Mouse (Mus musculus): ENCODE data around the gene Plekhm2. TPM values are rescaled to one million over a fixed set of nuclear protein-coding genes. Genes with fewer than 3 reads are reported as not detected.

The Plekhm2 gene
- 10 to 100 TPM; 62.9 to 70.8 TPM for total RNA-seq (2021)
- long read RNA-seq, experiment 1, full-length matches to known transcripts: 29 of 64 reads
- long read RNA-seq, experiment 1, partial matches to known transcripts: 25 of 64 reads
- long read RNA-seq, experiment 1, other reads (novel, unspliced or antisense): 10 of 64 reads
- long read RNA-seq, experiment 2, full-length matches to known transcripts: 14 of 70 reads
- long read RNA-seq, experiment 2, partial matches to known transcripts: 44 of 70 reads
- long read RNA-seq, experiment 2, other reads (novel, unspliced or antisense): 12 of 70 reads

DNA sequence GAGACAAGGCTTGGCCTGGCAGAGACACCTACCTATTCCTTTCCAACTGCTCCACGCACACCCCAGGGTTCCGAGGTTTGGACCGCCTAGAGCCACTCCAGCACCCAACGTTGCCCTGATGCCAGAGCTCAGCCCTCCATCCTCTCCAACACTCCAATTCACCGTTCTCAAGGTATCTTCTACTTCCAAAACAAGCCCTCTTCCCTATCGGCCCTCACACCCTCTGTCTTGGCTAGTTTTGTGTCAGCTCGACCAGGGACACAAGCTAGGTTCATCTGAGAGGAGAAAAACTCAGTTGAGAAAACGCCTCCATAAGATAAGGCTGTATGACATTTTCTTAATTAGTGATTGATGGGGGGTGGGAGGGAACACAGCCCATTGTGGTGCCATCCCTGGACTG is at the start of gene Plekhm2:
Gene Plekhm2 (minus strand): TSS at position 101 of the 400 bp plus-strand sequence.
- no peak for DNase-seq (ENCODE audit: low spot score in 2 of 2)

GRCm38 (mm10) chr4:141713598-141714142 is 49.0 kb upstream of the Plekhm2 start:
- no peak for DNase-seq (ENCODE audit: low spot score in 2 of 2)

GRCm38 (mm10) chr4:141711250-141711649 is 46.6 kb upstream of the Plekhm2 start:
- no peak for DNase-seq (ENCODE audit: low spot score in 2 of 2)

DNA sequence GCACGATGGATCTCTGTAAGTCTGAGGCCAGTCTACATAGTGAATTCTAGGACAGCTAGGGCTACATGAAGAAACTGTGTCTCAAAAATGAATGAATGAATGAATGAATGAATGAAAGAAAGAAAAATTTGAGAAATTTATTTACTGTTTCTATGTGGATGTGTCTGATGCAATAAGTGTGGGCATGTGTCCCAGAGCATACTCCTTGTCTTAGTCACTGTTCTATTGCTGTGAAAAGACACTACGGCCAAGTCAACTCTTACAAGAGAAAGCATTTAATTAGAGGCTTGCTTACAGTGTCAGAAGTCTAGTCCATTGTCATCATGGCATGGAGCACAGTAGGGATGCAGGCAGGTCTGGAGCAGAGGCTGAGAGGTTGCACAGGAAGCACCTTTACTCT is 44.3 kb upstream of the Plekhm2 start:
- DNase-seq (ENCODE audit: low spot score in 2 of 2): no peak

DNA sequence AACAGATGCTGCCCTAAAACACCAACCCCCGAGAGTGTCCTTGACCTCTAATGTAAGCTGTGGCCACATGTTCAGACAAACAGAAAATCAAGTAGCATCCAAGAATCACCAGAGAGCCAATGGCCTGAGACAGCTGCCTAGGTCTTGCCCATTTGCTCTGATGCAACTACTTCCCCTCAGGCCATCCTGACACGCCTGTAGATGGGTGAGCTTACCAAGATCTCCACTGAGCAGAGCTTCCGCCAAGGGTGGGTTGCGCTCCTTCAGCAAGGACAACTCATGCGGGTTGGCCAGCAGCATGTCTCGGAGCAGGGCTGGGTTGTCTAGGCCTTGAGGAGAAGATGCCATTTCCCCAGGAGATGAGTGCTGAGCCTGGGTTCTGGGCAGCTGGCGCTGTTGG is 43.3 kb upstream of the Plekhm2 start:
- no peak for DNase-seq (ENCODE audit: low spot score in 2 of 2)

DNA sequence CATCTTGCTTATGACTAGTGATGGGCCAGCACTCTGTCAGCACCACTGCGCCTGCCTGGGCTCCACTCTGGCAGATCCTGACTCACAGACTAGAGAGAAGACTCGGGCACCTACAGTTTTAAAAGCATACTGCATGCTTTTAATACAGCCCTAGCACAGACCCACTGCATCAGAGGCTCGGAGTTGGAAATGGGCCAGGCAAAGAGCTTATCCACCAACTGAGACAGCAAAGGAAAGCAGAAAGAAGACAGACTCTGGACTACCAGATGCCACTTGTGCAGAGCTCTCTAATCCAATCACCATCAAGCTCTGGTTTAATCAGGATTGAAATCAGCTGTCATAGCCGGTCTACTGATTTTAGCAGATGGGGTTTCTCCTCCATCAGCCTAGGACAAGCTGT is 40.6 kb upstream of the Plekhm2 start:
- DNase-seq (ENCODE audit: low spot score in 2 of 2): no peak

DNA sequence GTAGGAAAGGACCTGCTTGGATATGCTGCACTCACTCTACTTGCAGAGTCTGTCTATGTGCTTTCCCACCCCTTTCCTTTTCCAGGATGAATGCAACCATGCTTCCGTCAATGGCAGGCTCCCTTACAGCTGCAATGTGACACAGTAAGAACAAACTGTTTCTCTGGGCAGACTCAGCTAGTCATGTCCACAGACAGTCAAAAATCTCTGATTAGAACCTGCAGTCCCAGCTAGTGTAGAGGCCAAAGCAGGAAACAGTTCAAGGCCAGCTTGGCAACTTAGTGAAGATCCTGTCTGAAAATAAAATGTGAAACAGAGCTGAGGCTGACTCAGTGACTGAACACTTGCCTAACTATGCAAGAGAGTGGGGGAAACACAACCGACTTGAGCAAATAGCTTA is 39.9 kb upstream of the Plekhm2 start:
- no peak for DNase-seq (ENCODE audit: low spot score in 2 of 2)

DNA sequence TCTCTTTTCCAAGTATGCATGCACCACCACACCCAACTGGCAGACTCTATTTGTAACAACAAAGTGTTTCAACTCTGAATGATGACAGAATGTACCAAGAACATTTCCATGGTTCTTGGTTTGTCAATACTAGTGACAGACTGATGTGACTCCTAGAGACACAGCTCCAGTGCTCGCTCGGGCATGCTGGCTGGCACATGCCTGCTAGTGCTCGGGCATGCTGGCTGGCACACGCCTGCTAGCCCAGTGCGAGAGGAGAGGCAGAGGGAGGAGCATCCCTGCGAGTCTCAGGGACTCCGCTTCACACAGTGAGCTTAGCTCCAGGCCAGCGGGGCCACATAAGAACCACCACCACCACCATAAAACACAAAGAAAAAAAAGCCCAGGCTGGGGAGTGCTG is 30.0 kb upstream of the Plekhm2 start:
- DNase-seq (ENCODE audit: low spot score in 2 of 2): no peak

- DNase-seq (ENCODE audit: low spot score in 2 of 2): no peak
Observed at GRCm38 (mm10) chr4:141688505-141688904, 23.8 kb upstream of the Plekhm2 start.

DNA sequence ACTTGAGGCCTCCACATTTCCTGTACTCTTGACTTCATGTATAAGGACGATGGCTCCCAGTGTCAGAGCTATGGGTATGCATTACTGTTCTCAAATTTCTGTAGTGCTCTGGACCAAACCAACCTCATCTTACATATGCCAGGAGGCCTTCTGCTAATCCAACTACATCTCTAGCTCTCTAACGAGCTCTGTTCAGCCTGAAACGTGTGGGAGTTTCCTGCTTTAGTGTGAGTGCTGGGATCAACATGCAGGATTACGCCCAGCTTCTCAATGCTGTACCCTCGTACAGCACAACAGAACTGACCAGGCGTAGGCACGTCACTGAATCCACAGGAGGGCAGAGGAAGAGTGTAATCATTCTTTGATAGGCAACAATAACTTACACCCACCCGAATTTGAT is 21.8 kb upstream of the Plekhm2 start:
- no peak for DNase-seq (ENCODE audit: low spot score in 2 of 2)

DNA sequence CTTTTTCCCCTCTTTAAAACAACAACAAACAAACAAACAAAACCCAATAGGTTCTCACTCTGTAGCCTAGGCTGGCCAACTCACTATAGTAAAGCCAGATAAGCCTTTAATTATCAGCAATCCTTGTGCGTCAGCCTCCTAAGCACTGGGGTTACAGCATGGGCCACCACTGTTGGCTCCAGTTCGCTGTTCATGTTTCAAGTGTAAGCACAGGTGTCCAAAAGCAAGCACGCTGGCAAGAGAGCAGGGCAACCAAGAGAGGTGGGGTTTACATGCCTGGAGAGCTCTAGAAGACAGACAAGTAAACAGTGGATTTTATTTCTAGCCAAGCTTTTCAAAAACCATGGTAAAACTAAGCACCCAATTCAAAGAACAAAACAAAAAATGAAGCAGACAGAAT is 21.4 kb upstream of the Plekhm2 start:
- no peak for DNase-seq (ENCODE audit: low spot score in 2 of 2)

DNA sequence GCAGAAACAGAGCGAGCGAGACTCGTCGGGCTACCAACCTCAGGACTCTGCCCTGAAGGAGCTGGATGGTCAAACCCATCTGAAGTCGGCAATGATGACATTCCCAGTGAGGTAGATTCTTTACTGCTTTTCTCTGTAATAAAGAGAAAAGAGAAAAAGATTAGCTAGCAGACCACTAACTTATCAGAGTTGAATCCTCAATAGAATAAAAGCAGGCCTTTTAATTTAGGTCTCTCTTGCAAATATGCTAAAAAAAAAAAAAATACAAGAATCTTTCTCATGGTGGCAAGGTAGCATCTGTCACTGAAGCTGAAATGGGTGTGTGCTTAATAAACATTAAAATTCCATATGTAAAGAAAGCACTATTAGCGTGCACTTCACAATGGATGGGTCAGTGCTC is 20.8 kb upstream of the Plekhm2 start, which contains the start of gene Rsc1a1:
Gene Rsc1a1 (minus strand): TSS at position 101 of the 400 bp plus-strand sequence.
- DNase-seq (ENCODE audit: low spot score in 2 of 2): no peak

GRCm38 (mm10) chr4:141682706-141683230 is 18.1 kb upstream of the Plekhm2 start:
- peak; percentile 40 to 47 for DNase-seq (ENCODE audit: low spot score in 2 of 2)

- DNase-seq (ENCODE audit: low spot score in 2 of 2): peak in 1 of 2 experiments; percentile 35
Observed at GRCm38 (mm10) chr4:141681767-141682166, 17.1 kb upstream of the Plekhm2 start.

DNA sequence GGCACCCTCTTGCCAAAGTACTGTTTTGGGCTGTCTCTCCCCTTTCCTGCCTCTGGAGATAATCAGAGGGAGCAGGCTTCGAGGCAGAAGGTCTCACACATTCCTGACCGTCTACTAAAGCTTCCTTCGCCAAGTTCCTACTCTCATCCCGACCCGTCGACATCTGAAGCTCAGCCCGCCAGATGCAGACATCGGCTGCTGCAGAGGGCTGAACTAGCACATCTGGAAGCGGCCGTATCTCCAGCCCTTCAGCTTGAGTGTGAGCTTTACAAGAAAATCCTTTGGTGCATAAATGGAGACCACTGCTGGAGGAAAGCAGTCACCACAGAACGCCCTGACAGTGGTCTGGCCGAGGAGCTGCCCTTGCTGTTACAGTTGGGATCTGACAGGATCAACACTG is 16.2 kb upstream of the Plekhm2 start:
- DNase-seq (ENCODE audit: low spot score in 2 of 2): no peak

- DNase-seq (ENCODE audit: low spot score in 2 of 2): no peak
Observed at GRCm38 (mm10) chr4:141679016-141679415, 14.3 kb upstream of the Plekhm2 start.

DNA sequence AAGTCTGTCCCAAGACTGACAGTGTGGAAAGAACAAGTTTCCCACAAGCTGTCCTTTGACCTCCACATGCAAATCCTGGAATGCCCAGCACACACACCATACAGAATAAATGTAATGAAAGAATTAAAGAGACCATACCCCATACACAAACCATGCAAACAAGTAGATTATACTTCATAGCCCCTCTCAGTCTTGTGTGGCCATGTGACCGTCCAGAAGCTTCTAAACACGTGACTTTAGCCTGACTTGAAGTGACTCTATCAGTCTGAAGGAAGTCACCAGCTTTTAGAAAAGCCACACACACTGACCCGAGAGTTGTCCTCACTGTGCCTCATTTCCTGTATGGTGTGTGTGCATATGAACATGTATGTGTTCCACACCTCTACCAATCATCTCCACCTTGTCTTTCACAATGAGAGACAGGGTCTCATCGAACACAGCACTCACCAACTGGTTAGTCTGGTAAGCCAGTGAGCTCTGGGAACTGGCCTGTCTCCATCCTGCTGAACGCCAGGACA is 11.8 kb upstream of the Plekhm2 start:
- DNase-seq (ENCODE audit: low spot score in 2 of 2): no peak

DNA sequence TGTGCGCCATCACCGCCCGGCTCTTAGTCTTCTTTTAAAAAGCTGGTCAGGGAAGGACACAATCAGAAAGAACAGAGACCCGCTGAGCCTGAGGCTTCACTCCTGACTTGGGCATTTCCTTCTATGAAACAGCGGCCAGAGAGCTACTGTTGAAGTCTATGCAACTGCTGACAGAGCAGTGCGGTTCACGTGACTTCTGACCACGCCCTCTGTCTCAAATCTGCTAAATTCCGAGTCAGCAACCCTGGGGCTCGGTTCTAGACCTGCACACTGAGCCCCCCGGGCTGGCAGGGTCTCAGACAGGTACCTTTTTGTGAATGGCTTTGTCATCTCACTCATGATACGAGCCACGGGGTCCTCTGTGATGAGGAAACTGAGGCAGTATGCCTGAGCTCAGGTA is 7.6 kb upstream of the Plekhm2 start:
- no peak for DNase-seq (ENCODE audit: low spot score in 2 of 2)

GRCm38 (mm10) chr4:141671389-141671788 is 6.7 kb upstream of the Plekhm2 start:
- no peak for DNase-seq (ENCODE audit: low spot score in 2 of 2)

GRCm38 (mm10) chr4:141669898-141670712 is 5.4 kb upstream of the Plekhm2 start:
- DNase-seq (ENCODE audit: low spot score in 2 of 2): peak; percentile 49 to 50

DNA sequence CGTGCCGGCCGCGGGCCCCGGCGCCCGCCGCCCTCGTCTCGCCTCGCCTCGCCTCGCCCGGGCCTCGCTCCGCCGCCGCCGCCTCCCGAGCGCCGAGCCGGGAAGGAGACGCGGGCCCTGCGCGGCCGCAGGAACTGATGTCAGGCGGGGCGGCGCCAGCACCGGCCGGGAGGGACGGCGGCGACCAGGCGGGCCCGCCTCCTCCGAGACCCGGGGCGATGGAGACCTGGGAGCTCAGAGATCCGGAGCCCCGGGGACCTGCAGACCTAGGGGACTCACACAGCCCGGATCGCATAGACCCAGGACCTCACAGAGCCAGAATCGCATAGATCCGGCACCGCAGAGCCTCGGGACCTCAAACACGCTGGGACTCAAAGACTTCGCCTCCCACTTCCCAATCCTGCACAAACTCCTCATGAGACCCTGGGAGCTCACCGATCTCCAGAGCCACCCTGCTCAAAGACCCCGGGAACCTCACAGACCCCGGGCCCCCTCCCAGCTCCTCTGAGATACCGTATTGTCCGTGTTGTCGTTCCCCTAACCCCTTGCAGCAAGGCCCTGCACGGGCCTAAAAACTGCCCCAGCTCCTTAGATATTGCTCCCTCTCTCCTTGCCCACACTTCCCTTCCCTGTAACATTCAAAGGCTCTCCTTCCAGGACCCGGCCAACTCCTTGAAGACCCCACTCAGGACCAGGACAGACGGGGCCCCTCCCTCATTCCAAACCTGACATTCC is 521 bp downstream of the Plekhm2 start:
- peak; percentile 75 to 82 for DNase-seq (ENCODE audit: low spot score in 2 of 2)
